Mouse (Mus musculus): ENCODE data around the gene Gmip.

- no peak for TF ChIP-seq POLR2A (IDR thresholded peaks at IDR 0.05; ENCODE audit: borderline replicate concordance, extremely low read depth, low read depth, low read length)
- TF ChIP-seq CTCF (IDR thresholded peaks at IDR 0.05; ENCODE audit: insufficient read depth, low read length), result no peak
Observed at GRCm38 (mm10) chr8:69761814-69762445, 46.5 kb upstream of the Gmip start.
